ENCODE assay signal across 1 mouse cellular context in genomic region chr7:28879606-28880005, GRCm38 (mm10).
TF ChIP-seq lines count a peak whose summit lies in the region.

No protein-coding gene starts in this region.

TF ChIP-seq in MEL, 35 proteins besides CTCF, POLR2A, EP300 and RAD21 (continued from another document):
- TF ChIP-seq MAZ (IDR thresholded peaks at IDR 0.05; ENCODE audit: low read depth, low read length), result no peak
- no peak for TF ChIP-seq USF1 (IDR thresholded peaks at IDR 0.05; ENCODE audit: low read depth, low read length)
- TF ChIP-seq ZKSCAN1 (IDR thresholded peaks at IDR 0.05; ENCODE audit: low read depth, low read length), result no peak
- no peak for TF ChIP-seq ETS1 (IDR thresholded peaks at IDR 0.05; ENCODE audit: low read depth, low read length)
- no peak for TF ChIP-seq HCFC1 (IDR thresholded peaks at IDR 0.05; ENCODE audit: low read depth, low read length)
- TF ChIP-seq GABPA (IDR thresholded peaks at IDR 0.05; ENCODE audit: low read depth, low read length), result no peak
- no peak for TF ChIP-seq UBTF (IDR thresholded peaks at IDR 0.05; ENCODE audit: borderline replicate concordance, insufficient read depth, low read depth, low read length)
- TF ChIP-seq POLR2AphosphoS2 (IDR thresholded peaks at IDR 0.05; ENCODE audit: low read length), result no peak
- no peak for TF ChIP-seq NRF1 (IDR thresholded peaks at IDR 0.05; ENCODE audit: insufficient read depth, low read depth, low read length, poor library complexity, severe bottlenecking)
- no peak for TF ChIP-seq MXI1 (IDR thresholded peaks at IDR 0.05; ENCODE audit: low read depth, low read length)
- TF ChIP-seq SIN3A (IDR thresholded peaks at IDR 0.05; ENCODE audit: low read length), result no peak
- no peak for TF ChIP-seq POLR2AphosphoS5 (IDR thresholded peaks at IDR 0.05; ENCODE audit: borderline replicate concordance, low read depth, low read length)
